Mouse (Mus musculus) myocyte (in vitro differentiated cells): ENCODE measurements around the gene Esrra.

Source experiments
- MYOD1 ChIP-seq, 3 experiments: IDR thresholded peaks; one replicate each; pipeline ENCODE4 v1.6.1; 2011; ENCODE audit warnings: control low read depth in 2 of 3, low read depth in 2 of 3, mild to moderate bottlenecking in 2 of 3, moderate library complexity in 1 of 3; ENCODE audit not compliant: insufficient read length in 2 of 3, control insufficient read depth in 1 of 3
- MYOG ChIP-seq, 3 experiments: IDR thresholded peaks; one replicate each; pipeline ENCODE4 v1.6.1; 2011; ENCODE audit warnings: control low read depth in 2 of 3, low read depth in 2 of 3, mild to moderate bottlenecking in 2 of 3; ENCODE audit not compliant: insufficient read length in 2 of 3, control insufficient read depth in 1 of 3, insufficient read depth in 1 of 3
- POLR2A ChIP-seq: IDR thresholded peaks from one replicate; pipeline ENCODE4 v1.6.1; 2011; ENCODE audit warnings: low read depth, mild to moderate bottlenecking, control low read depth, moderate library complexity; ENCODE audit not compliant: insufficient read length

- TF ChIP-seq MYOG (IDR thresholded peaks at IDR 0.05; ENCODE audit: control insufficient read depth in 1 of 3, insufficient read depth in 1 of 3, insufficient read length in 2 of 3, low read depth in 2 of 3): no peak
- no peak for TF ChIP-seq POLR2A
- TF ChIP-seq MYOD1 (IDR thresholded peaks at IDR 0.05; ENCODE audit: control insufficient read depth in 1 of 3, insufficient read length in 2 of 3, low read depth in 2 of 3): no peak
These were observed 12.8 kb upstream of the Esrra start, which contains the start of gene Kcnk4 for GRCm38 (mm10) chr19:6934195-6934977.
